Mouse (Mus musculus) CH12.LX (cell line): ENCODE results near the gene Ndn.

Experiments
- EP300 ChIP-seq: IDR thresholded peaks from 2 replicates; pipeline ENCODE4 v1.6.1; 2011; ENCODE audit warnings: low read length, improper control_type of control experiment
- HCFC1 ChIP-seq: IDR thresholded peaks from 2 replicates; pipeline ENCODE4 v1.6.1; 2012; ENCODE audit warnings: low read depth, mild to moderate bottlenecking, inconsistent platforms, low read length, improper control_type of control experiment
- MAFK ChIP-seq: IDR thresholded peaks from 2 replicates; pipeline ENCODE4 v1.6.1; 2011; ENCODE audit warnings: low read length, improper control_type of control experiment; ENCODE audit not compliant: insufficient replicate concordance
- POLR2A ChIP-seq: IDR thresholded peaks from 2 replicates; pipeline ENCODE4 v1.6.1; 2011; ENCODE audit warnings: low read depth, mild to moderate bottlenecking, improper control_type of control experiment, low read length
- SIN3A ChIP-seq: IDR thresholded peaks from 2 replicates; pipeline ENCODE4 v1.6.1; 2012; ENCODE audit warnings: low read length, improper control_type of control experiment, inconsistent platforms
- USF2 ChIP-seq: conservative IDR thresholded peaks from 2 replicates; pipeline ENCODE4 v1.6.1; 2011; ENCODE audit warnings: low read depth, low read length, improper control_type of control experiment

GRCm38 (mm10) chr7:62345411-62345810 is 958 bp upstream of the Ndn start:
- TF ChIP-seq POLR2A, result no peak
- TF ChIP-seq SIN3A, result no peak
- no peak for TF ChIP-seq USF2
- no peak for TF ChIP-seq MAFK
- TF ChIP-seq EP300, result no peak
- TF ChIP-seq HCFC1, result no peak
